Mouse (Mus musculus) olfactory bulb, adult 2 months (tissue): ENCODE data around the gene Iqgap1.

Experiments
- CTCF ChIP-seq: fragments of 200-500 bp; IDR thresholded peaks from 2 replicates; pipeline ENCODE4 v1.5.1; 2012; ENCODE audit warnings: low read depth, mild to moderate bottlenecking, low read length, moderate library complexity; ENCODE audit not compliant: insufficient read depth
- POLR2A ChIP-seq: fragments of 200-500 bp; IDR thresholded peaks from 2 replicates; pipeline ENCODE4 v1.6.1; 2012; ENCODE audit warnings: mild to moderate bottlenecking, low read depth, low read length, moderate library complexity; ENCODE audit not compliant: insufficient read depth

- no peak for TF ChIP-seq POLR2A
- no peak for TF ChIP-seq CTCF
Observed at GRCm38 (mm10) chr7:80796258-80796657, 29.5 kb downstream of the Iqgap1 start.
